Mouse (Mus musculus) ES-E14 (cell line): ENCODE measurements at regions not wholly inside any gene's neighbourhood (a gene's known extent, or its start where the extent isn't known, plus 50 kb on each side); places are given as distances from the start of the nearest gene placed in this dataset.

ENCODE experiments used
- CHD2 ChIP-seq: IDR thresholded peaks from 2 replicates; pipeline ENCODE4 v1.6.1; 2014; ENCODE audit warnings: mild to moderate bottlenecking, low read depth, low read length, inconsistent platforms
- HCFC1 ChIP-seq: IDR thresholded peaks from 2 replicates; pipeline ENCODE4 v1.6.1; 2012; ENCODE audit warnings: low read length, inconsistent platforms, borderline replicate concordance; ENCODE audit not compliant: insufficient read depth
- MAFK ChIP-seq: IDR thresholded peaks from 2 replicates; pipeline ENCODE4 v1.6.1; 2014; ENCODE audit warnings: mild to moderate bottlenecking, low read depth, low read length, inconsistent platforms; ENCODE audit not compliant: insufficient read depth
- ZC3H11A ChIP-seq: IDR thresholded peaks from 2 replicates; pipeline ENCODE4 v1.6.1; 2012; ENCODE audit warnings: low read depth, mild to moderate bottlenecking, inconsistent platforms, low read length, borderline replicate concordance
- ZNF384 ChIP-seq: IDR thresholded peaks from 2 replicates; pipeline ENCODE4 v1.6.1; 2012; ENCODE audit warnings: low read depth, low read length, inconsistent platforms

- TF ChIP-seq HCFC1: no peak
- TF ChIP-seq ZNF384: no peak
- TF ChIP-seq CHD2: no peak
- no peak for TF ChIP-seq MAFK
- TF ChIP-seq ZC3H11A: no peak
Observed at GRCm38 (mm10) chr13:102411840-102412239, 281.5 kb upstream of the Cd180 start.
